Mouse (Mus musculus): ENCODE measurements around the gene Lrch1. TPM values are rescaled to one million over a fixed set of nuclear protein-coding genes. Genes with fewer than 3 reads are reported as not detected.

Gene Lrch1
- polyA plus RNA-seq, 1 experiment = 11.5 TPM

- Histone ChIP-seq H3K36me3 (ENCODE audit: control insufficient read depth, insufficient read depth, low read length) (no peaks in the 10 kb centered on the region), H3K27me3 (ENCODE audit: control insufficient read depth, insufficient read depth, low read length) (no peaks in the 10 kb centered on the region), H3K4me1 (ENCODE audit: control insufficient read depth, insufficient read depth, insufficient read length) (peaks cover 12% of the 10 kb centered on the region; the same call in 1 of the 2 replicates), H3K4me3 (ENCODE audit: extremely low read depth, insufficient read depth, insufficient read length) (peak overlapping the region; percentile 84), H3K27ac (ENCODE audit: insufficient read depth, low read length) (peak overlapping the region; percentile 99)
- no peak for TF ChIP-seq POLR2A (IDR thresholded peaks at IDR 0.05; ENCODE audit: low read depth, low read length)
- no peak for DNase-seq (ENCODE audit: low read depth in 1 of 2, low spot score in 2 of 2)
- 4% methylated on average over 13 of the region's 13 CpGs for WGBS
Observed at GRCm38 (mm10) chr14:74948014-74948396, 329 bp upstream of the Lrch1 start.

DNA sequence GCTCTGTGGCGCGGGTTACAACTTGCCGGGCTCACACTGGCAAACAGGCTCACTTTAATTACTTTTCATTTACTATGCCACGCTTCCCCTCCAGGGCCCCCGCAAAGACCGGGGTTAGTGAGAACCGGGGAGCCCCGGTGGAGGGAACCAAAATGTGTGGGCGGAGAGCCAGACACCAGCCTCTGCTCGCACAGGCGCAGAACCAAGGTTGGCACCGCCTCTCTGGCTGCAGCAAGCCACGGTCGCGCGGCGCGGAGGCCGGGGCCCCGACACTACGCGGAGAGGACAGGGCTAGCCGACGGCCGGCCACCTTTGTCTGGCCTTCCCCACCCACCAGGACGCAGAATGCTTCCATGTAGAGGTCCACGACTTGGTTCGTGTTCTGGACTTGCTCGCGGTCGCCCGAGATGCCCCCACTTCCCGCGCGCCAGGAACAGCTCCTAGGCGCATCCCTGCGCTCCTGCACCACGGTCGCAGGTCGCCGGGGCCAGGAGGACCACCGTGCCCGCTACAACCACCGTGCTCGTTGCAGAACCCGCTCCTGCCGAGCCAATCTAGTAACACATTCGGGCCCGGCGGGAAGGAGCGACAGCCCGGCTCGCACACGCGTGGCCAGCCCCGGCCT lies 813 bp downstream of the Lrch1 start:
- no peaks in the 10 kb centered on the region for H3K36me3 ChIP-seq (ENCODE audit: control insufficient read depth, insufficient read depth, low read length)
- H3K27ac ChIP-seq (ENCODE audit: insufficient read depth, low read length) = peak overlapping the region; percentile 99
- no peaks in the 10 kb centered on the region for H3K27me3 ChIP-seq (ENCODE audit: control insufficient read depth, insufficient read depth, low read length)
- under 1% methylated on average over 56 of the region's 56 CpGs for WGBS
- DNase-seq (ENCODE audit: low read depth in 1 of 2, low spot score in 2 of 2) = peak; percentile 68 to 89
- peak overlapping the region; percentile 84 for H3K4me3 ChIP-seq (ENCODE audit: extremely low read depth, insufficient read depth, insufficient read length)
- H3K4me1 ChIP-seq (ENCODE audit: control insufficient read depth, insufficient read depth, insufficient read length) = peaks cover 20% of the 10 kb centered on the region; the same call in 1 of the 2 replicates
- TF ChIP-seq CTCF (IDR thresholded peaks at IDR 0.05; ENCODE audit: extremely low read depth, insufficient read depth, insufficient read length, insufficient replicate concordance) (0 out of 2 replicates have a peak, but pooled peaks have one; percentile 1), POLR2A (IDR thresholded peaks at IDR 0.05; ENCODE audit: low read depth, low read length) (peak; percentile 44; the same call in 1 of the 2 replicates)

GRCm38 (mm10) chr14:74946321-74946750 lies 1.3 kb downstream of the Lrch1 start:
- DNase-seq (ENCODE audit: low read depth in 1 of 2, low spot score in 2 of 2) = no peak
- peaks cover 22% of the 10 kb centered on the region; the same call in 1 of the 2 replicates for H3K4me1 ChIP-seq (ENCODE audit: control insufficient read depth, insufficient read depth, insufficient read length)
- peak overlapping the region; percentile 84 for H3K4me3 ChIP-seq (ENCODE audit: extremely low read depth, insufficient read depth, insufficient read length)
- H3K36me3 ChIP-seq (ENCODE audit: control insufficient read depth, insufficient read depth, low read length) = no peaks in the 10 kb centered on the region
- peak overlapping the region; percentile 99 for H3K27ac ChIP-seq (ENCODE audit: insufficient read depth, low read length)
- TF ChIP-seq POLR2A (IDR thresholded peaks at IDR 0.05; ENCODE audit: low read depth, low read length) = no peak
- no peak for TF ChIP-seq CTCF (IDR thresholded peaks at IDR 0.05; ENCODE audit: extremely low read depth, insufficient read depth, insufficient read length, insufficient replicate concordance)
- under 1% methylated on average over 13 of the region's 13 CpGs for WGBS
- H3K27me3 ChIP-seq (ENCODE audit: control insufficient read depth, insufficient read depth, low read length) = no peaks in the 10 kb centered on the region

DNA sequence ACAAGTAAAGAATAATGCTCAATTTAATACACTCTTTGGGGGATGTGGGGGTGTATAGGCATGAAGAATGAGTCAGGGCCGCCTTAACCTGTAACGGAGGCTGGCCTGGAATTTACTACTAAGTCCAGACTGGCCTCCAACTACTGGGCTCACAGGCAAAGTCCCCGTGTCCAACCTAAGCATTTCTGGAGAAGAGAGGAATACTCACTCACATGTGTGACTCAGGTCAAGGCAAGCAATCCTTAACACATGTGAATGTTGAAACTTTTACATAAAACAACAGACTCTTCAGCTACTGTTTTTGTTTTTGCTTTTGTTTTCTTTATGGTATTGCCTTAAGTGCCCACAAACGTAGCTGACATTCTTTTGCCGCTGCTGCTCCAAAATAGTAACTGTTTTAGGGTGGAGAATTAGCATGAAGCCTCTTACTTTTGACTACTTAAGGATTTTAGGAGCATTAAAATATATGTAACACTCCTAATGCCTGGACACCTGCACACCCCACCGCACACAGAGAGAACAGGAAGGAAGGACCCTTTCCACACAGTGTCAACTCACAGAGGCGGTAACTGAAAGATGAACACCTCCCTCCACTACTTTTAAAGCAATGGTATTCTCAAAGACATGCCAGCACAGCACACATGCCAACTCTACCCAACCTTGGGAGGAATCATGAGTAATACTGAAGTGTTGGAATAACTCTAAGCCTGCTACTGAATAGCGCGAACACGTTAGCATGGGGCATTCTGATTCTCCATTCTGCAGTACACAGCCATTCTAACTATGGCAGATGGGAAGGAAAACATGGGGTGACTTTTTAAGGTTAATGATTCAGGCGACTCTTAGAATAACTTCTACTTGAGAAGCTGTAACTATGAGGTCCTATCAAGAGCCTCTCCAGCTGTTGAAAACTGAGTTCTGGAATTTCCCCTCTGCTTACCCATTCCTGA lies 2.1 kb downstream of the Lrch1 start:
- TF ChIP-seq CTCF (IDR thresholded peaks at IDR 0.05; ENCODE audit: extremely low read depth, insufficient read depth, insufficient read length, insufficient replicate concordance) = no peak
- no peak for TF ChIP-seq POLR2A (IDR thresholded peaks at IDR 0.05; ENCODE audit: low read depth, low read length)
- Histone ChIP-seq H3K27ac (ENCODE audit: insufficient read depth, low read length) (peak overlapping the region; percentile 99), H3K4me1 (ENCODE audit: control insufficient read depth, insufficient read depth, insufficient read length) (peaks cover 22% of the 10 kb centered on the region; the same call in 1 of the 2 replicates), H3K4me3 (ENCODE audit: extremely low read depth, insufficient read depth, insufficient read length) (peak overlapping the region; percentile 84), H3K36me3 (ENCODE audit: control insufficient read depth, insufficient read depth, low read length) (no peaks in the 10 kb centered on the region), H3K27me3 (ENCODE audit: control insufficient read depth, insufficient read depth, low read length) (no peaks in the 10 kb centered on the region)
- 22% methylated on average over 11 of the region's 11 CpGs for WGBS
- no peak for DNase-seq (ENCODE audit: low read depth in 1 of 2, low spot score in 2 of 2)

GRCm38 (mm10) chr14:74944128-74944755 lies 3.4 kb downstream of the Lrch1 start:
- H3K4me3 ChIP-seq (ENCODE audit: extremely low read depth, insufficient read depth, insufficient read length) = no peak overlapping the region
- 74% methylated on average over 7 of the region's 7 CpGs for WGBS
- peak overlapping the region; percentile 67 for H3K27ac ChIP-seq (ENCODE audit: insufficient read depth, low read length)

DNA sequence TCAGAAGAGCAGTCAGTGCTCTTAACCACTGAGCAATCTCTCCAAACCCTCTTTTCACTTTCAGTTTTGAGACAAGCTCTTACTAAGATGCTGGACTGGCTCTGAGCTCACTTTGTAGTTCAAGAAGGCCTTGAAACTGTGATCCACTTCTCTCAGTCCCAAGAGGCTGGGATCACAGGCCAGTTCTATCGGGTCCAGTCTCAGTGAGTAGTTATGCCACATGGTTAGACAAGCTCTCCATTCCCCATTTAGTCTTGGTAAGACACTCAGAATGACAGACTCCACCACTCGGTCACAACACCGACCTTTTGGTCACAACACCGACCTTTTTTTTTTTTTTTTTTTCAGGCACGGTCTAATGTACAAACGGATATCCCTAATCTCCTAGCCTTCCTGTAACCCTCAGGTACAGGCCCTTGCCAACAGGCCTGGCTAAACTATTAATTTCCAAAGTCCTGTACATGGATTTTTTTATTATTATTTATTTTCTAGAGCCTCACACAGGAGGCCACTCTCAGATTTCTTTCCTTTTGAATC lies 4.0 kb downstream of the Lrch1 start:
- DNase-seq (ENCODE audit: low read depth in 1 of 2, low spot score in 2 of 2) = no peak
- Histone ChIP-seq H3K36me3 (ENCODE audit: control insufficient read depth, insufficient read depth, low read length) (no peaks in the 10 kb centered on the region), H3K4me1 (ENCODE audit: control insufficient read depth, insufficient read depth, insufficient read length) (peaks cover 29% of the 10 kb centered on the region; the same call in 1 of the 2 replicates), H3K4me3 (ENCODE audit: extremely low read depth, insufficient read depth, insufficient read length) (no peak overlapping the region), H3K27me3 (ENCODE audit: control insufficient read depth, insufficient read depth, low read length) (no peaks in the 10 kb centered on the region), H3K27ac (ENCODE audit: insufficient read depth, low read length) (no peak overlapping the region)
- 83% methylated on average over 6 of the region's 6 CpGs for WGBS
- TF ChIP-seq CTCF (IDR thresholded peaks at IDR 0.05; ENCODE audit: extremely low read depth, insufficient read depth, insufficient read length, insufficient replicate concordance) (no peak), POLR2A (IDR thresholded peaks at IDR 0.05; ENCODE audit: low read depth, low read length) (no peak)

More at GRCm38 (mm10) chr14:74944128-74944755, 3.4 kb downstream of the Lrch1 start:
- Histone ChIP-seq H3K27me3 (ENCODE audit: control insufficient read depth, insufficient read depth, low read length) (no peaks in the 10 kb centered on the region), H3K36me3 (ENCODE audit: control insufficient read depth, insufficient read depth, low read length) (no peaks in the 10 kb centered on the region), H3K4me1 (ENCODE audit: control insufficient read depth, insufficient read depth, insufficient read length) (peaks cover 27% of the 10 kb centered on the region; the same call in 1 of the 2 replicates)
- TF ChIP-seq POLR2A (IDR thresholded peaks at IDR 0.05; ENCODE audit: low read depth, low read length) (no peak), CTCF (IDR thresholded peaks at IDR 0.05; ENCODE audit: extremely low read depth, insufficient read depth, insufficient read length, insufficient replicate concordance) (no peak)
- DNase-seq (ENCODE audit: low read depth in 1 of 2, low spot score in 2 of 2) = no peak
